9 mouse cellular contexts compared by ENCODE assay signal in genomic region chr11:104315703-104316102, GRCm38 (mm10).
DNase-seq lines count a peak whose midpoint lies in the region; ATAC-seq and TF ChIP-seq lines count a peak whose summit lies in the region.
"Had no signal": no experiment of that assay in that cellular context is flagged by ENCODE, and none has a peak within 500 bp of the region (broad histone marks: within the 10 kb centered on the region; RNA-seq: fewer than 3 reads in every experiment).

No protein-coding gene starts in this region.

- no peak for TF ChIP-seq EP300 in stomach, postnatal 0 days (optimal IDR thresholded peaks at IDR 0.05)

- TF ChIP-seq CTCF in stomach, postnatal 0 days (IDR thresholded peaks at IDR 0.05; ENCODE audit: low read depth), result peak; percentile 97

- H3K4me2 ChIP-seq in intestine, embryonic 14.5 days (ENCODE audit: low read length), result no peak overlapping the region
- H3K4me2 ChIP-seq in intestine, embryonic 16.5 days (ENCODE audit: low read depth, low read length), result no peak overlapping the region
- H3K4me2 ChIP-seq in midbrain, embryonic 16.5 days (ENCODE audit: low read length), result no peak overlapping the region
- no peak overlapping the region for H3K4me2 ChIP-seq in stomach, postnatal 0 days (replicated peaks; ENCODE audit: low read depth)
- H3K4me2 ChIP-seq: neural tube, embryonic 12.5 days had no signal

- ATAC-seq in intestine, embryonic 14.5 days (replicated peaks; ENCODE audit: low FRiP score, low TSS enrichment, low read depth), result no peak
- ATAC-seq in intestine, embryonic 16.5 days, result no peak
- peak; percentile 41; the same call in 1 of the 2 replicates for ATAC-seq in midbrain, embryonic 16.5 days
- no peak for ATAC-seq in stomach, postnatal 0 days (ENCODE audit: low FRiP score, low TSS enrichment)

- no peaks in the 10 kb centered on the region for H3K36me3 ChIP-seq in intestine, embryonic 14.5 days (ENCODE audit: control insufficient read depth, insufficient read depth, low read length)
- H3K36me3 ChIP-seq in intestine, embryonic 16.5 days (ENCODE audit: control insufficient read depth, insufficient read depth, low read length), result no peaks in the 10 kb centered on the region
- H3K36me3 ChIP-seq in midbrain, embryonic 16.5 days (ENCODE audit: control insufficient read depth, insufficient read depth, low read length), result peaks cover 16% of the 10 kb centered on the region
- no peaks in the 10 kb centered on the region for H3K36me3 ChIP-seq in stomach, postnatal 0 days (ENCODE audit: control insufficient read depth, insufficient read depth, low read length)

- H3K4me3 ChIP-seq in intestine, embryonic 14.5 days (ENCODE audit: low read depth, low read length), result no peak overlapping the region
- H3K4me3 ChIP-seq in intestine, embryonic 16.5 days (ENCODE audit: low read length), result no peak overlapping the region
- H3K4me3 ChIP-seq in midbrain, embryonic 16.5 days (ENCODE audit: low read depth, low read length), result no peak overlapping the region
- no peak overlapping the region for H3K4me3 ChIP-seq in stomach, postnatal 0 days (ENCODE audit: low read depth, low read length)
- H3K4me3 ChIP-seq: neural tube, embryonic 12.5 days had no signal

- no peak overlapping the region for H3K27ac ChIP-seq in intestine, embryonic 14.5 days (ENCODE audit: low read depth)
- no peak overlapping the region for H3K27ac ChIP-seq in intestine, embryonic 16.5 days (ENCODE audit: low read length)
- H3K27ac ChIP-seq in midbrain, embryonic 16.5 days (ENCODE audit: low read length), result no peak overlapping the region
- H3K27ac ChIP-seq in stomach, postnatal 0 days (replicated peaks), result no peak overlapping the region
- H3K27ac ChIP-seq: neural tube, embryonic 12.5 days had no signal

- WGBS in intestine, embryonic 14.5 days, result 5% methylated on average over 6 of the region's 6 CpGs
- WGBS in intestine, embryonic 16.5 days, result 2% methylated on average over 6 of the region's 6 CpGs
- 6% methylated on average over 6 of the region's 6 CpGs for WGBS in midbrain, embryonic 16.5 days
- WGBS in stomach, postnatal 0 days, result 5% methylated on average over 6 of the region's 6 CpGs

- intact Hi-C loops in gastrocnemius, postnatal 36 days (cut with DNase I), result loop anchor here (2.0 kb wide), 1 partner anchor 141 kb away; no protein-coding TSS in a partner anchor
- intact Hi-C loops in left cerebral cortex, postnatal 10 days (cut with DNase I), result loop anchor here (5.0 kb wide), 1 partner anchor 147 kb away; no protein-coding TSS in a partner anchor

- no peaks in the 10 kb centered on the region for H3K27me3 ChIP-seq in intestine, embryonic 14.5 days (replicated peaks; ENCODE audit: control insufficient read depth, insufficient read depth, low read length)
- no peaks in the 10 kb centered on the region for H3K27me3 ChIP-seq in intestine, embryonic 16.5 days (replicated peaks; ENCODE audit: control insufficient read depth, insufficient read depth, low read length)
- no peaks in the 10 kb centered on the region for H3K27me3 ChIP-seq in midbrain, embryonic 16.5 days (ENCODE audit: control insufficient read depth, insufficient read depth, low read depth, low read length)
- H3K27me3 ChIP-seq in stomach, postnatal 0 days (ENCODE audit: control insufficient read depth, insufficient read depth, low read length), result no peaks in the 10 kb centered on the region
- H3K27me3 ChIP-seq: neural tube, embryonic 12.5 days had no signal

- H3K9me3 ChIP-seq in intestine, embryonic 14.5 days (ENCODE audit: control insufficient read depth, low read length), result no peaks in the 10 kb centered on the region
- no peaks in the 10 kb centered on the region for H3K9me3 ChIP-seq in intestine, embryonic 16.5 days (ENCODE audit: control insufficient read depth, low read length)
- H3K9me3 ChIP-seq in midbrain, embryonic 16.5 days (replicated peaks; ENCODE audit: control insufficient read depth, low read length, poor library complexity, severe bottlenecking), result no peaks in the 10 kb centered on the region
- no peaks in the 10 kb centered on the region for H3K9me3 ChIP-seq in stomach, postnatal 0 days (ENCODE audit: control insufficient read depth, low read length)
- H3K9me3 ChIP-seq: neural tube, embryonic 12.5 days had no signal

- H3K9ac ChIP-seq in intestine, embryonic 14.5 days (ENCODE audit: low read length), result no peak overlapping the region
- H3K9ac ChIP-seq in intestine, embryonic 16.5 days (ENCODE audit: low read depth, low read length), result no peak overlapping the region
- H3K9ac ChIP-seq in midbrain, embryonic 16.5 days (ENCODE audit: low read depth, low read length), result no peak overlapping the region
- no peak overlapping the region for H3K9ac ChIP-seq in stomach, postnatal 0 days (ENCODE audit: low read length)
- H3K9ac ChIP-seq: neural tube, embryonic 12.5 days had no signal

- H3K4me1 ChIP-seq in intestine, embryonic 14.5 days (replicated peaks; ENCODE audit: control insufficient read depth, insufficient read depth, low read length), result peaks cover 12% of the 10 kb centered on the region
- peaks cover 19% of the 10 kb centered on the region for H3K4me1 ChIP-seq in intestine, embryonic 16.5 days (ENCODE audit: control insufficient read depth, insufficient read depth, low read length)
- peaks cover 18% of the 10 kb centered on the region for H3K4me1 ChIP-seq in midbrain, embryonic 16.5 days (ENCODE audit: control insufficient read depth, insufficient read depth, low read length)
- no peaks in the 10 kb centered on the region for H3K4me1 ChIP-seq in stomach, postnatal 0 days (replicated peaks; ENCODE audit: control insufficient read depth, insufficient read depth)

- peak; percentile 97 for DNase-seq in intestine, embryonic 14.5 days (ENCODE audit: low spot score)
- DNase-seq in ZHBTc4 (ENCODE audit: low read depth, low spot score), result peak; percentile 96
- DNase-seq in cerebellum, postnatal 36 days, result peak; percentile 83 to 84
- peak; percentile 58 to 70 for DNase-seq in gastrocnemius, postnatal 36 days
- peak; percentile 61 to 76 for DNase-seq in left cerebral cortex, postnatal 10 days (ENCODE audit: extremely low spot score in 1 of 2, low spot score in 2 of 2)
- peak; percentile 93 for DNase-seq in stomach, postnatal 0 days (ENCODE audit: low spot score)
